Mouse (Mus musculus) erythroblast, adult 5-6 weeks (primary cell): ENCODE results near the gene Apbb2. TPM values are rescaled to one million over a fixed set of nuclear protein-coding genes. Genes with fewer than 3 reads are reported as not detected.

Experiments
- ATAC-seq: replicated peaks from 2 replicates; pipeline ENCODE4 v1.8.0; 2016; ENCODE audit warnings: moderate number of reproducible peaks, mild to moderate bottlenecking, moderate TSS enrichment, inconsistent platforms; ENCODE audit not compliant: poor library complexity, low FRiP score, severe bottlenecking
- total RNA-seq, 2 experiments: library from RNA; stranded (forward) in 1 of 2; stranded (reverse) in 1 of 2; fragments of 150-400 nt in 1 of 2; fragments of 200-764, 138-1000 nt in 1 of 2; gene quantifications; 2 replicates each; pipeline versions ENCODE4 v1.2.3 to v1.2.4; 2015 to 2017; ENCODE audit warnings: low replicate concordance in 2 of 2

Apbb2 gene
- total RNA-seq, 2 experiments from 2014 or later = 0.34 TPM; not detected in 1

GRCm38 (mm10) chr5:66497479-66498087, 121.0 kb downstream of the Apbb2 start:
- ATAC-seq = no peak

DNA sequence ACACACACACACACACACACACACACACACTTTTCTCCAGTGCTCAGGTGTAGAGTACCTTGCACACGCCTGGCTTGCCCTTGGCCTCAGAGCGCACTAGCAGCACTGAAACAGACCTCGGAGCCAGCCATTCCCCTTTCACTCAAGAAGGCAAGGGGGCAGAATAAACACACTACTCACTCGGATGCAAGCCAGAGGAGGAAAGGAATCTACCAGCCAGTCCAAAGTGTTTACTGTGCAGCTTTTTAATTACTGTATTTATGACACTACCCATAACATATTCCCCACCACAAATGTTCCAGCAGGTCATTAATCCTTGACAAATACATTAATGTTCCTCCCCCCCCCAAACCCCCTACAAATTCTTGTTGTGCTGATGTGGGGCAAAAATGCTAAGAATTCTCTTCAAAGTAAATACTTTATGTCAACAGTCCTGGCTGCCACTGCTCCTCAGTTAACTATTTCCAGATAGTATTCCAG, 121.7 kb downstream of the Apbb2 start:
- ATAC-seq = no peak

GRCm38 (mm10) chr5:66494651-66495050, 123.9 kb downstream of the Apbb2 start:
- ATAC-seq = no peak

DNA sequence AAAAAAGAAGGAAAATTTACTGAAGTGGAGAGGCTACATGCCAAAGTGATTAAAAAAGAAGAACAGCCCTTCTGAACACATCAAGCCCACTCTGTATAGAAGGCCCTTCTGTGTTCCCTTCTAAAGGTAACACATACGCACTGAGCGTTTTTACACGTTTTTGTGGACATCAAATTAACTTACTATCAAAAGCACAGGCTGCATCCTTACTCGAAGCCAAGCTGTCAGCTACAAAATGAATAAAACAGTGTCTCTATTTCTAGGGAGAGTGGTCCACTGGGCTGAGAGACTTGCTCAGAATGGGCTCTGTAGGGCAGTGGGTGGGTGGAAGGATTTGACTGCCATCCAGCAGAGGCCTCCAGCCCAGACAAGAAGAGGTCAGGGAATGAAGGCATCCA, 126.0 kb downstream of the Apbb2 start:
- no peak for ATAC-seq

GRCm38 (mm10) chr5:66491907-66492562, 126.5 kb downstream of the Apbb2 start:
- no peak for ATAC-seq

DNA sequence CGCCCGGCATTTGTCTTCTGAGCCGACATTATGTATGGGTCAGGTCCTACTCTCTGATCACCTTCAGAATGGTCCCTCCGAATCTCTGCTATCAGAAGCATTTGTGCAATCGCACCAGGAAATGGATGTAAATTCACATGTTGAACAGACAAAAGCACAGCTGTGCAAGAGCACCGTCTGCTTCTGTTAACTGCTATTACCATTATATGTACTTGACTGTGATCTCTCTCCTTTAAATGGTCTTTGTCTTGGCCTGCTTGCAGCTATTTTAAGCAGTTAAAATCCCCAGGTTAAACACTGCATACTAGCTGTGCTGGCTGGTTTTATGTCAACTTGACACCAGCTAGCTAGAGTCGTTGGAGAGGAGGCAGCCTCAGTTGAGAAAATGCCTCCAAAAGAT, 132.6 kb downstream of the Apbb2 start:
- ATAC-seq = no peak

- ATAC-seq = no peak
These were observed 142.3 kb downstream of the Apbb2 start for GRCm38 (mm10) chr5:66476266-66476665.

GRCm38 (mm10) chr5:66475824-66476223, 142.8 kb downstream of the Apbb2 start:
- ATAC-seq = no peak

- ATAC-seq = no peak
These were observed 144.4 kb downstream of the Apbb2 start for GRCm38 (mm10) chr5:66474153-66474552.

DNA sequence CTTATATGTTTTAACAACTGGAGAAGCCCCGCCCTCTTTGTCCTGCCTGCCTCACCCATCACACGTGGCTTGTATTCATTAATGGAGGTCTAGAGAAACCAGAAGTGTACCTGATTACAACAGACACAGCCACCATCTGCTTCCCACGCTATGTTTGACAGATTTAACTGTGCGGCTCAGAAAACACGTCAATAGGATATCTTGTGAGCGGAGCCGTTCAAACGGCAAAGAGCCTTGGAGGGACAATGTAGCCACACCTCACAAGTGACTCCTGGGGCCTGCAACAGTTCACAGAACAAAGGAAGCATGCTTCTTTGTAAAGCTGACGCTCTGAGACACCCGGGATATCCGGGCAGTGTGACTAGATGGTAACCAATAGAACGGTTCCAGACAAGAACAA, 145.0 kb downstream of the Apbb2 start:
- ATAC-seq = no peak

GRCm38 (mm10) chr5:66470837-66471236, 147.7 kb downstream of the Apbb2 start:
- no peak for ATAC-seq

DNA sequence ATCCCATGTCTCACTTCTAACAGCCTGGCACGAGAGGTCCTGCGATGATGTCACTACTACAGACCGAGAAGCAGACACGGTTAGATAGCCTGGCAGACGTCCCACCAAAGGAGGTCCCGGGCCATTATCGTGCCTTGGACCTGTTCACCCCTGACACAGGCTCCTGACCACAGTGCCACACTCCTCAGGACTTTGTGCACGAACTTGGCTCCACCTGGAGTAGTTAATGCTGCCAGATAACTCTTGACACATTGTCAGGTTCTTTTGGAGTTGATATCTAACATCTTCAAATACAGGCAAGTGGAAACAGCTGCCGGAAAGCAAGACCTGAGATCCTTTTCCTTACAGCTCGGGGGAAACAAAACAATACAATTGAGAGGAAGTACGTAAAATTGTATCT, 148.9 kb downstream of the Apbb2 start:
- ATAC-seq = no peak

DNA sequence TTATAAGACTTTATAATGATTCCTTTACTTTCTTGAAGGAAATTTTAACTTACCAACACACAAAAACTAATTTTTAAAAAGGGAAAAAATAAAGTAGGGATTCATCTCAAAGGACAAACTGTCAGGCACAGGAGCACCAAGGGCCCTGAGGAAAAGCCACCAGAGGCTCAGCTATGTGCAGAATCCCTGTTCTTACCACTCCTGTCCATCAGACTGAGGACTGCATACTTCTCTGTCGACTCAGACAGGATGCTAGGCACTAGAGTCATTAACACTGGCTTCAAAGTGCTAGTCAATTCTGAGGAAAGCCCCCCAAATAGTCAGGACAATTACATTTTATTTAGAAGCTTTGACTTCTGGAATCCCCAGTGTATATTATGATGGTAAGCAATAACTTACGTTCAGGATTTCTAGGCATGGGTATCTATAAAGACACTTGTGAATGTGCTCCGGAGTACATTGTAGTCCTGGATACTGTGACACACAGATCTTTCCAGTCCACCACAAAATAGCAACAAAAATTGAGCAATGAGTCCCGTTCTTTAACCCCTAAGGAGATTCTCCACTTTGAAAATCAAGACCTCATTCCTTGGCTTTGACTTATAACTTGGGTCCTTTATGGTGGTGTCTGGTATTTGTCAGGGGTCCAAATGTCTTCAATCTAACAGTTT, 150.1 kb downstream of the Apbb2 start:
- ATAC-seq = no peak

DNA sequence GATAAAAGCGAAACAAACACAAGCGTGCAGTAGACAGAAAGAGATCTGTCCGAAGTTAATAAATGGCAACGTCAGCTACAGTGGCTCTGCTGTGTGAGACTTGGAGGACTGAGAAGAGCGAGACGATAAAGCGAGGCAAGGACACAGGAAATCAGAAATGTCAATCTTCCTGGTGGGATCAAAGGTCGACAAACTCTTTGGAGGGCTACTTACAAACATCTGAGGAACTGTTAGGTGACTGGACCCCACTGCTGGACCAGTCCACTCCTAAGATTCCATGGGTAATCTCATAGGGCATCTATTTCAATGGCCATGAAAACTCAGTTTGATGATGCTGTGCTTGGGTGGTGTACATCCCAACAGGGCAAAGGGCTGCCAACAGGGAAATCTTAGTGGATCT, 155.9 kb downstream of the Apbb2 start:
- no peak for ATAC-seq

DNA sequence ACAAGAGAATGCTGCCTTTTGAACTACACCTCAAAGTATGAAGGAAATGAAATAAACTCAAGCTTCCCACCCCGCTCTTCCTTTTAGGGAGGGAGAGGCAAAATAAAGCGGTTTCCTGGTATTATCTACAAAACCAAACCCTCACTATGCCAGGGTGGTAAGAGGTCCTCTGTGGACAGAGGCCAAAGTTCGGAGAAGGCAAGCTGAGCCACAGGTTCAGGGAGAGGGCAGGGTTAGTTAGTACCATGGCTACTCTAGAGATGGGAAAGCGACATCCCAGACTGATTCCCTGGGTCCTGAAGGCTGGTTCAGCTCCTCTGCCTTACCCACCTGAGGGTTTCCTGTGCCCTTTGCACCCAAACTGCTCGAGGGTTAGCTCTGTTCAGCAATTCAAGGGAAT, 159.7 kb downstream of the Apbb2 start:
- ATAC-seq = no peak

- ATAC-seq = no peak
These were observed 163.3 kb downstream of the Apbb2 start for GRCm38 (mm10) chr5:66455271-66455670.

GRCm38 (mm10) chr5:66454826-66455225, 163.8 kb downstream of the Apbb2 start:
- no peak for ATAC-seq

DNA sequence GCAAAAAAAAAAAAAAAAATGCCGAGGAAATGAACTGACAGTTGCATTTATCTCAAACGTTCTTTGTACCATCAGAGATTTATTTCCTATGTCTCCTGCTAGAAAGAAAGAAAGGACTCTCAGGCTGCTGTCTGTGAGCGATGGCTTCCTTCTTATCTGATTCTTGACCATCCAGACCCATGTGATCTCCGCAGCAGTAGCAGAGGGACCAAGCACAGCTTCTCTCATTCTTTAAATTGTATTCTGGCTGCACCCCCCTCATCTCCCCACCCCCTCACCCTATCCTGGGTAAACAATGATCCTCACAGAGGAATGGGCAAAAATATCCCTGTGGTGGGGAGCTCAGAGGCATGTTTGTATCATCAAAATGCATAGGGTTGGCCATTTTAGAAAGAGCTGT, 165.5 kb downstream of the Apbb2 start:
- ATAC-seq = no peak

DNA sequence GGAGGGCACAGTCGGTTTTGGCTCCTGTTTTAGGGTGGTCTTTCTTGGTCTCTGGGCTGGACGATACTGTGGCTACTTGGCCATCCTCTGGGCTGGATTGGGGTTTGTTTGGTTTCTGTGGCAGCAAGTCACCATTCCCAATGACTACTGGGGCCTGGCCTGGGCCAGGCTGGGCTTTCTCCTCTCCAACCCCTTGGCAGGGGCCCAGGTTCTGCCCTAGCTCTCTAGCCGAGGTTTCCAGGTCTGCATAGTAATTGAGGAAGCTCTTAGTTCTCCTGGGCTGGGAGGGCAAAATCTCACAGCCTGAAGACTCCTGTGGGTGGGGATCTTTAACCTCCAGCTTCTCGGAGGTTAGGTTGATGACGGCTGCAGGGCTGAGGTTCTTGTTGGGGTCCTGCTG, 167.0 kb downstream of the Apbb2 start:
- no peak for ATAC-seq

DNA sequence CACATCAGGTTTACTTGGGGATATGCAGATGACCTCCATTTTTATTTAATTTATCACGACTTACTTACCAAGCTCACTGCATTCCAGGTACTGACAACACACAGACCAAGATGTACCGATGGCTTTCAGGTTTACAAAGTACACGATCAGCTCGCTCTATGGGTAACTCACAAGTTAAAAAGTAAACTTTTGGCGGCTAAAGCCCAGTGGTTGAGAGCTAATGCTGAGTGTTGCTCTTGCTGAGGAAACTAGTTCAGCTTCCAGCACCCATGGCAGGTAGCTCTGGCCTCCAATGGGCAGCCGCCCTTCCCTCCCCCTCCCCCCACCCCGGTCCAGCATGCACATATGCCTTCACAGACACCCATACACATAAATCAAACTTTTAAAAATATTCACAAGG, 173.1 kb downstream of the Apbb2 start:
- no peak for ATAC-seq

- ATAC-seq = no peak
These were observed 176.3 kb downstream of the Apbb2 start for GRCm38 (mm10) chr5:66442260-66442659.
